Mouse (Mus musculus): ENCODE measurements at regions not wholly inside any gene's neighbourhood (a gene's known extent, or its start where the extent isn't known, plus 50 kb on each side); places are given as distances from the start of the nearest gene placed in this dataset.

- H3K27ac ChIP-seq (ENCODE audit: low read length): no peak overlapping the region
- no peak overlapping the region for H3K4me3 ChIP-seq (ENCODE audit: low read length)
- no peak overlapping the region for H3K4me2 ChIP-seq (ENCODE audit: low read depth, low read length)
- H3K27me3 ChIP-seq (ENCODE audit: control insufficient read depth, insufficient read depth, low read length): no peaks in the 10 kb centered on the region
- no peak for ATAC-seq (replicated peaks; ENCODE audit: extremely low read depth, insufficient read depth, low FRiP score)
- no peaks in the 10 kb centered on the region for H3K36me3 ChIP-seq (ENCODE audit: control insufficient read depth, insufficient read depth)
- H3K9me3 ChIP-seq (replicated peaks; ENCODE audit: control insufficient read depth, low read length): no peaks in the 10 kb centered on the region
- WGBS: 73% methylated on average over 3 of the region's 3 CpGs
- H3K4me1 ChIP-seq (ENCODE audit: control insufficient read depth, insufficient read depth, low read length): no peaks in the 10 kb centered on the region
- no peak overlapping the region for H3K9ac ChIP-seq (ENCODE audit: low read length)
Measured at GRCm38 (mm10) chr4:64171476-64171875, 124.7 kb upstream of the Tnc start.

- 68% methylated on average over 5 of the region's 5 CpGs for WGBS
- no peak overlapping the region for H3K4me3 ChIP-seq (ENCODE audit: low read length)
- H3K9ac ChIP-seq (ENCODE audit: low read length): no peak overlapping the region
- no peaks in the 10 kb centered on the region for H3K27me3 ChIP-seq (ENCODE audit: control insufficient read depth, insufficient read depth, low read length)
- H3K36me3 ChIP-seq (ENCODE audit: control insufficient read depth, insufficient read depth): no peaks in the 10 kb centered on the region
- no peak for ATAC-seq (replicated peaks; ENCODE audit: extremely low read depth, insufficient read depth, low FRiP score)
- H3K4me1 ChIP-seq (ENCODE audit: control insufficient read depth, insufficient read depth, low read length): no peaks in the 10 kb centered on the region
- no peaks in the 10 kb centered on the region for H3K9me3 ChIP-seq (replicated peaks; ENCODE audit: control insufficient read depth, low read length)
- no peak overlapping the region for H3K27ac ChIP-seq (ENCODE audit: low read length)
- H3K4me2 ChIP-seq (ENCODE audit: low read depth, low read length): no peak overlapping the region
Measured at GRCm38 (mm10) chr4:64148989-64149463, 102.2 kb upstream of the Tnc start.

DNA sequence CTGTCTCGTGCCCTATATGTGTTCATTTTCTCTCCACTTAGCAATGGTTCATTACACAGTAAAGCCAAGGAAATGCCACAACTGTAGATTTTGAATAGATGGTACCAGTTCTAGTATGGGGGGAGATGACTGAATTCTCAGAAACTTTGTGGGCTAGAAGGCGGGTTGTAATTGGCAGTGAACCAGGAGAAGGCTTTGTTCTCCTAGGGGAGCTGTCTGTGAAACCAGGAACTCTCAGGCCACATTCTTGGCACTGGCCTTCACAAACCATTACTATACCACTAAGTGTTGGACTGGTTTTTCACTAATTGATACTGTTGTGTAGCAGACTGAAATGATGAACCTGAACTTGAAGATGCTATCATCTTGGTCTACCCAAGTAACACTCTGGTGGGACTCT lies 99.1 kb upstream of the Tnc start:
- no peak for ATAC-seq (replicated peaks; ENCODE audit: extremely low read depth, insufficient read depth, low FRiP score)

DNA sequence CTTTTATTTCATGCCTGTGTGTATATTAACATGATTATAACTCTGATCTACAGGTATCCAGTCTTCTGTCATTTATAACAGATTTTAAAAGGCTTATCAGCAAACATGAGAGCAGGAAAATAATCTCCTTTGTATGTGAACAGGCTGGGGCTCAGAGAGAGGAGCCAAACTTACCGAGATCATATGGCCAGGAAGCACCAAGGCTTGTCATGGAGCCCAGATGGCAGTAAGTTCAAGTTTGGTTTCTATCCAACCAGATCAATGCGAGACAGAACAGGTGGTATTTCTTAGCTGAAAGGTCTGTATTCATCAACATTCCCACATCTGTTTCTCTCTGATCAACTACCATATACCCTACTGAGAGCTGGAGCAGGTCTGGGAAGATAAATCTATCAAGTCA lies 96.1 kb upstream of the Tnc start:
- no peaks in the 10 kb centered on the region for H3K4me1 ChIP-seq (ENCODE audit: control insufficient read depth, insufficient read depth, low read length)
- H3K4me2 ChIP-seq (ENCODE audit: low read depth, low read length): no peak overlapping the region
- ATAC-seq (replicated peaks; ENCODE audit: extremely low read depth, insufficient read depth, low FRiP score): no peak
- H3K36me3 ChIP-seq (ENCODE audit: control insufficient read depth, insufficient read depth): no peaks in the 10 kb centered on the region
- WGBS: 51% methylated on average over 2 of the region's 2 CpGs
- no peak overlapping the region for H3K4me3 ChIP-seq (ENCODE audit: low read length)
- H3K9ac ChIP-seq (ENCODE audit: low read length): no peak overlapping the region
- no peaks in the 10 kb centered on the region for H3K27me3 ChIP-seq (ENCODE audit: control insufficient read depth, insufficient read depth, low read length)
- H3K27ac ChIP-seq (ENCODE audit: low read length): no peak overlapping the region
- H3K9me3 ChIP-seq (replicated peaks; ENCODE audit: control insufficient read depth, low read length): no peaks in the 10 kb centered on the region

More for the DNA sequence above, 99.1 kb upstream of the Tnc start:
- Histone ChIP-seq H3K4me2 (ENCODE audit: low read depth, low read length) (no peak overlapping the region), H3K4me3 (ENCODE audit: low read length) (no peak overlapping the region), H3K9me3 (replicated peaks; ENCODE audit: control insufficient read depth, low read length) (no peaks in the 10 kb centered on the region), H3K4me1 (ENCODE audit: control insufficient read depth, insufficient read depth, low read length) (no peaks in the 10 kb centered on the region), H3K36me3 (ENCODE audit: control insufficient read depth, insufficient read depth) (no peaks in the 10 kb centered on the region), H3K9ac (ENCODE audit: low read length) (no peak overlapping the region), H3K27me3 (ENCODE audit: control insufficient read depth, insufficient read depth, low read length) (no peaks in the 10 kb centered on the region), H3K27ac (ENCODE audit: low read length) (no peak overlapping the region)
- 62% methylated on average over 2 of the region's 2 CpGs for WGBS

DNA sequence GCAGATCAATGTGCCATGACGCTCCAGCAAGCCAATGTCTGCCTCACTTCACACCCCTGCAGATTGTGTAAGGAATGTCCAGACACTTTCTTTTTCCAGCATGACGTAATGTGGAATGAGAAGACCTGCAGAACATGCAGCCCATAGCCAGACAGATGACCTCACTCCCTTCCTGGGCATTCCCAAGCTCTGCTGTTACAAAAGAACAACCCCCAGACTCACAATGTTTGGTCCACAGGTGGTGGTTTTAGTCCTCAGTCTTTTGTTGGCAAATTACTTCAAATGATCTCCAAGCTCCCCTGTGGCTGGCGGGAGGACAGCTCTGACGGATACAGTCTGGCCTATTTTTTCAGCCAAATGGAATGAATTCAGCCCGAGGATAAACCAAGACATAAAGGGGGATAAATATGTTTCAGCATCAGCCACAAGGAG lies 95.6 kb upstream of the Tnc start:
- H3K36me3 ChIP-seq (ENCODE audit: control insufficient read depth, insufficient read depth): no peaks in the 10 kb centered on the region
- H3K27ac ChIP-seq (ENCODE audit: low read length): no peak overlapping the region
- 60% methylated on average over 5 of the region's 5 CpGs for WGBS
- H3K4me1 ChIP-seq (ENCODE audit: control insufficient read depth, insufficient read depth, low read length): no peaks in the 10 kb centered on the region
- no peaks in the 10 kb centered on the region for H3K27me3 ChIP-seq (ENCODE audit: control insufficient read depth, insufficient read depth, low read length)
- ATAC-seq (replicated peaks; ENCODE audit: extremely low read depth, insufficient read depth, low FRiP score): peak; percentile 10; the same call in 1 of the 2 replicates
- no peaks in the 10 kb centered on the region for H3K9me3 ChIP-seq (replicated peaks; ENCODE audit: control insufficient read depth, low read length)
- no peak overlapping the region for H3K4me2 ChIP-seq (ENCODE audit: low read depth, low read length)
- no peak overlapping the region for H3K9ac ChIP-seq (ENCODE audit: low read length)
- no peak overlapping the region for H3K4me3 ChIP-seq (ENCODE audit: low read length)

DNA sequence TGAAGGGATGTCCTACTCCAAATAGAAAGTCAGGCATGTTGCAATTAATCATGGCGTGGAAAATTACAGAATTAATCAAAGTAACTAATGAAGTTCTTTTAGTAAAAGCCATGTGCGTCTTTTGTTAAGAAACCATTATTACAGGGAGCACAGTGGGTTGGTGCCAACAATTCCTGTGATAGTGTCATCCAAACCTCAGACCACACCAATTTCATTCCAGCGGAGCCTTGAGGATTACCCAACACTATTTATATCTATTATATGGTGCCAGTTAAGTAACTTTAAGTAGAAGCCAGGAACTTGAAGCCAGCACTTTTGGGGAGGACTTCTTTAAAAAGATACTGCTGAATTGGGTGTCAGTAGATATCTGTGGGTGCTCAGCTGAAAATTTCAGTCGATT lies 93.0 kb upstream of the Tnc start:
- ATAC-seq (replicated peaks; ENCODE audit: extremely low read depth, insufficient read depth, low FRiP score): no peak
- Histone ChIP-seq H3K4me3 (ENCODE audit: low read length) (no peak overlapping the region), H3K4me2 (ENCODE audit: low read depth, low read length) (no peak overlapping the region), H3K4me1 (ENCODE audit: control insufficient read depth, insufficient read depth, low read length) (no peaks in the 10 kb centered on the region), H3K27me3 (ENCODE audit: control insufficient read depth, insufficient read depth, low read length) (no peaks in the 10 kb centered on the region), H3K36me3 (ENCODE audit: control insufficient read depth, insufficient read depth) (no peaks in the 10 kb centered on the region), H3K27ac (ENCODE audit: low read length) (no peak overlapping the region), H3K9ac (ENCODE audit: low read length) (no peak overlapping the region), H3K9me3 (replicated peaks; ENCODE audit: control insufficient read depth, low read length) (no peaks in the 10 kb centered on the region)
- 63% methylated on average over 4 of the region's 4 CpGs for WGBS

- no peak overlapping the region for H3K4me2 ChIP-seq (ENCODE audit: low read depth, low read length)
- H3K9me3 ChIP-seq (replicated peaks; ENCODE audit: control insufficient read depth, low read length): no peaks in the 10 kb centered on the region
- no peak overlapping the region for H3K27ac ChIP-seq (ENCODE audit: low read length)
- ATAC-seq (replicated peaks; ENCODE audit: extremely low read depth, insufficient read depth, low FRiP score): no peak
- no peaks in the 10 kb centered on the region for H3K4me1 ChIP-seq (ENCODE audit: control insufficient read depth, insufficient read depth, low read length)
- no peaks in the 10 kb centered on the region for H3K27me3 ChIP-seq (ENCODE audit: control insufficient read depth, insufficient read depth, low read length)
- no peak overlapping the region for H3K4me3 ChIP-seq (ENCODE audit: low read length)
- WGBS: 53% methylated on average over 3 of the region's 3 CpGs
- H3K36me3 ChIP-seq (ENCODE audit: control insufficient read depth, insufficient read depth): no peaks in the 10 kb centered on the region
- no peak overlapping the region for H3K9ac ChIP-seq (ENCODE audit: low read length)
Measured at GRCm38 (mm10) chr4:64135036-64135435, 88.2 kb upstream of the Tnc start.

GRCm38 (mm10) chr4:64129290-64129689 lies 82.5 kb upstream of the Tnc start:
- H3K27me3 ChIP-seq (ENCODE audit: control insufficient read depth, insufficient read depth, low read length): no peaks in the 10 kb centered on the region
- WGBS: 34% methylated on average over 1 of the region's 1 CpGs
- no peak for ATAC-seq (replicated peaks; ENCODE audit: extremely low read depth, insufficient read depth, low FRiP score)
- H3K9ac ChIP-seq (ENCODE audit: low read length): no peak overlapping the region
- no peaks in the 10 kb centered on the region for H3K36me3 ChIP-seq (ENCODE audit: control insufficient read depth, insufficient read depth)
- H3K4me2 ChIP-seq (ENCODE audit: low read depth, low read length): no peak overlapping the region
- no peaks in the 10 kb centered on the region for H3K9me3 ChIP-seq (replicated peaks; ENCODE audit: control insufficient read depth, low read length)
- H3K27ac ChIP-seq (ENCODE audit: low read length): no peak overlapping the region
- H3K4me3 ChIP-seq (ENCODE audit: low read length): no peak overlapping the region
- H3K4me1 ChIP-seq (ENCODE audit: control insufficient read depth, insufficient read depth, low read length): no peaks in the 10 kb centered on the region

DNA sequence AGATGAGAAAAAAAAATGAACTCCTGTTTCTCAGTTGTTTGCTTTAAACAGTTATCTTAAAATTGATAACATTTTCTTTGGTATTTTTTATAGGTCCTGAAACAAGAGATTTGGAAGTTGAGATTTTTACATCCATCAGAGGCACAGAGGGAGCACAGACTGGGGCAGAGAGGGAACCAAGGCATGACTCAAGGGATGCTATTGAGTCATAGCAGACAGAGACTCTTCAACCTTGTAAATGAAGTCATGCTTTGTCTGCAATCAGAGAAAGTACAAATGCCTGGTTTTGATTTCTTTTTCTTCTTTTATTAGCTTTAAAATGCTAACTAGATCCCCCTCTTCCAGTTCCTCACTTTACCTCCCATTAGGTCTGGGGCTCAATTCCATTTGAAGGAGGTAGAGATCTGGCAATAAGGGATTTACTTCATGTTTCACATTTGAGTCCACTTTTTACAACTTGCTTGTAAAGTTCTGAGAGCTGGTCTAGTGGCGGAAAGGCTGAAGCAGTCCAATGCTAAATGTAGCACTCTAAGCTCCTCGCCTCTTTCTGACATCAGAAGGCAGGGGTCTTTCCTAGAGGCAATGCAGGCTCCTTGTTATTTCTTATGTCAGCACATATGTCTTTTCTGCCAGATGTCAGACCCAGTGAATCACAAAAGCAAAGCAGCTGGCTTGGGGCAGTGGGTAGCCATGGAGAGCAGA lies 77.7 kb upstream of the Tnc start:
- ATAC-seq (replicated peaks; ENCODE audit: extremely low read depth, insufficient read depth, low FRiP score): no peak
- no peaks in the 10 kb centered on the region for H3K4me1 ChIP-seq (ENCODE audit: control insufficient read depth, insufficient read depth, low read length)
- H3K9ac ChIP-seq (ENCODE audit: low read length): no peak overlapping the region
- no peak overlapping the region for H3K27ac ChIP-seq (ENCODE audit: low read length)
- no peaks in the 10 kb centered on the region for H3K36me3 ChIP-seq (ENCODE audit: control insufficient read depth, insufficient read depth)
- H3K4me2 ChIP-seq (ENCODE audit: low read depth, low read length): no peak overlapping the region
- no peaks in the 10 kb centered on the region for H3K27me3 ChIP-seq (ENCODE audit: control insufficient read depth, insufficient read depth, low read length)
- 87% methylated on average over 2 of the region's 2 CpGs for WGBS
- no peak overlapping the region for H3K4me3 ChIP-seq (ENCODE audit: low read length)
- H3K9me3 ChIP-seq (replicated peaks; ENCODE audit: control insufficient read depth, low read length): no peaks in the 10 kb centered on the region

Data from heart, embryonic 16.5 days (tissue).